Mouse (Mus musculus) bone marrow macrophage, adult 2 months (primary cell): ENCODE measurements around the gene Mettl6.

Source experiments
- CTCF ChIP-seq: IDR thresholded peaks from 2 replicates; pipeline ENCODE4 v1.5.1; 2012; ENCODE audit warnings: low read depth, mild to moderate bottlenecking, low read length, moderate library complexity
- POLR2A ChIP-seq: IDR thresholded peaks from 2 replicates; pipeline ENCODE4 v1.6.1; 2012; ENCODE audit warnings: mild to moderate bottlenecking, low read depth, low read length, borderline replicate concordance

- TF ChIP-seq CTCF (no peak), POLR2A (no peak)
Observed at GRCm38 (mm10) chr14:31464176-31464575, 30.7 kb downstream of the Mettl6 start.
